Mouse (Mus musculus) kidney, postnatal 36 days (tissue): ENCODE data around the gene Stxbp4.

Experiments used
- DNase-seq, 2 experiments: peaks; one replicate each; pipeline ENCODE4 v3.0.0; 2021 to 2022; ENCODE audit warnings: mixed read lengths in 2 of 2

Gene Stxbp4

GRCm38 (mm10) chr11:90451506-90451905, 186.4 kb downstream of the Stxbp4 start:
- DNase-seq = no peak

- DNase-seq = no peak
These were observed 195.4 kb downstream of the Stxbp4 start for GRCm38 (mm10) chr11:90442462-90442861.

- DNase-seq = no peak
These were observed 197.0 kb downstream of the Stxbp4 start for GRCm38 (mm10) chr11:90440851-90441250.

- DNase-seq = no peak
These were observed 199.1 kb downstream of the Stxbp4 start for GRCm38 (mm10) chr11:90438768-90439167.
